Comparison of ENCODE assay signal across 21 mouse cellular contexts in the genomic region with DNA sequence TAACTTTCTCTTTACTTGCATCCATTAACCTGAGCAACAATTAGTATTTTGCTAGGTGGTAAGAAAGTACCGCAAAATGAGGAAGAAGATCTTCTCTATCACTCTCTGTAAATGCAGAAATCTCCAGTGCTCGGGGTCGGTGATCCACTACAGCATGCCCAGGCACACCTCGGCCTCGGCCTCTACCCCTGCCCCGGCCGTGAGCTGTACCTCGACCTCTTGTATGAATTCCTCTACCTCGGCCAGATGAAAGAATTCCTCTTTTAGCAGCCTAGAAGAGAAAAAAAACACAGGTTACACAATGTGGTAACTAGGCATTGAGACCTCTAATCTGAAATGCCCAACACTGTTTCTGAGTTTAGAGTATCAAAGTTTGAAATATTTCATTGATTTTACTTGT. TPM values are rescaled to one million over a fixed set of nuclear protein-coding genes. Genes with fewer than 3 reads are reported as not detected.
DNase-seq lines count a peak whose midpoint lies in the region; ATAC-seq lines count a peak whose summit lies in the region.
"Had no signal": no experiment of that assay in that cellular context is flagged by ENCODE, and none has a peak within 500 bp of the region (broad histone marks: within the 10 kb centered on the region; RNA-seq: fewer than 3 reads in every experiment).

No protein-coding gene starts in this region.

- no peak overlapping the region for H3K9ac ChIP-seq in kidney, embryonic 14.5 days (ENCODE audit: low read depth, low read length)
- H3K9ac ChIP-seq in liver, embryonic 16.5 days (ENCODE audit: low read depth, low read length), result no peak overlapping the region
- no peak overlapping the region for H3K9ac ChIP-seq in hindbrain, embryonic 11.5 days (ENCODE audit: low read depth, low read length)
- H3K9ac ChIP-seq: embryonic facial prominence, embryonic 12.5 days; forebrain, embryonic 15.5 days; heart, embryonic 13.5 days; hindbrain, embryonic 12.5 days had no signal

- H3K27ac ChIP-seq in kidney, embryonic 14.5 days (ENCODE audit: low read depth, low read length), result no peak overlapping the region
- H3K27ac ChIP-seq in liver, embryonic 16.5 days (ENCODE audit: low read length), result no peak overlapping the region
- H3K27ac ChIP-seq in hindbrain, embryonic 11.5 days (ENCODE audit: low read depth, low read length), result no peak overlapping the region
- H3K27ac ChIP-seq: embryonic facial prominence, embryonic 12.5 days; forebrain, embryonic 15.5 days; gastrocnemius, adult 2 months; heart, embryonic 13.5 days; hindbrain, embryonic 12.5 days had no signal

- no peak for ATAC-seq in kidney, embryonic 14.5 days (ENCODE audit: low FRiP score, low TSS enrichment)
- ATAC-seq in liver, embryonic 16.5 days (ENCODE audit: low read depth), result peak; percentile 68
- ATAC-seq in hindbrain, embryonic 11.5 days (ENCODE audit: low FRiP score), result no peak
- ATAC-seq: activated CD4-positive, CD25-positive, alpha-beta regulatory T cell, adult 4 months; forebrain, embryonic 15.5 days; Patski had no signal

- 95% methylated on average over 9 of the region's 9 CpGs for WGBS in kidney, embryonic 14.5 days
- 77% methylated on average over 9 of the region's 9 CpGs for WGBS in liver, embryonic 16.5 days (ENCODE audit: insufficient replicate concordance)
- WGBS in hindbrain, embryonic 11.5 days, result 94% methylated on average over 9 of the region's 9 CpGs

- no peaks in the 10 kb centered on the region for H3K9me3 ChIP-seq in kidney, embryonic 14.5 days (ENCODE audit: control insufficient read depth, low read length)
- H3K9me3 ChIP-seq in liver, embryonic 16.5 days (replicated peaks; ENCODE audit: control insufficient read depth, low read length), result no peaks in the 10 kb centered on the region
- H3K9me3 ChIP-seq in hindbrain, embryonic 11.5 days (ENCODE audit: control insufficient read depth, low read length), result no peaks in the 10 kb centered on the region
- H3K9me3 ChIP-seq: embryonic facial prominence, embryonic 12.5 days; forebrain, embryonic 15.5 days; heart, embryonic 13.5 days; hindbrain, embryonic 12.5 days had no signal

- H3K27me3 ChIP-seq in kidney, embryonic 14.5 days (ENCODE audit: control insufficient read depth, insufficient read depth, low read length), result no peaks in the 10 kb centered on the region
- H3K27me3 ChIP-seq in liver, embryonic 16.5 days (ENCODE audit: control insufficient read depth, insufficient read depth, low read depth, low read length), result no peaks in the 10 kb centered on the region
- no peaks in the 10 kb centered on the region for H3K27me3 ChIP-seq in hindbrain, embryonic 11.5 days (ENCODE audit: control insufficient read depth, insufficient read depth, low read length)
- H3K27me3 ChIP-seq: embryonic facial prominence, embryonic 12.5 days; forebrain, embryonic 15.5 days; heart, embryonic 13.5 days; hindbrain, embryonic 12.5 days; Patski had no signal

- no peak overlapping the region for H3K4me3 ChIP-seq in kidney, embryonic 14.5 days (ENCODE audit: low read length)
- H3K4me3 ChIP-seq in liver, embryonic 16.5 days (ENCODE audit: low read depth, low read length), result no peak overlapping the region
- no peak overlapping the region for H3K4me3 ChIP-seq in hindbrain, embryonic 11.5 days (ENCODE audit: low read depth, low read length)
- H3K4me3 ChIP-seq: embryonic facial prominence, embryonic 12.5 days; forebrain, embryonic 15.5 days; gastrocnemius, adult 2 months; heart, embryonic 13.5 days; hindbrain, embryonic 12.5 days had no signal

- DNase-seq in kidney, adult 18-20 months, result peak; percentile 33
- no peak for DNase-seq in liver
- DNase-seq in kidney, postnatal 25 days, result peak; percentile 52 to 85
- DNase-seq in hindbrain, embryonic 11.5 days (ENCODE audit: low spot score), result no peak
- DNase-seq in layer of hippocampus, postnatal 36 days, result no peak
- DNase-seq in spleen, postnatal 10 days (ENCODE audit: low spot score in 2 of 2), result no peak
- DNase-seq: adrenal gland, postnatal 14 days; cerebellum, adult 11-12 months; cerebellum, adult 9-10 months; cerebellum, postnatal 25 days; gastrocnemius, adult 2 months; gastrocnemius, postnatal 25 days; heart, postnatal 36 days had no signal

- H3K4me2 ChIP-seq in kidney, embryonic 14.5 days (replicated peaks; ENCODE audit: low read depth, low read length), result no peak overlapping the region
- no peak overlapping the region for H3K4me2 ChIP-seq in liver, embryonic 16.5 days (ENCODE audit: low read depth, low read length)
- H3K4me2 ChIP-seq in hindbrain, embryonic 11.5 days (replicated peaks; ENCODE audit: low read depth, low read length), result no peak overlapping the region
- H3K4me2 ChIP-seq: embryonic facial prominence, embryonic 12.5 days; forebrain, embryonic 15.5 days; heart, embryonic 13.5 days; hindbrain, embryonic 12.5 days had no signal

- H3K4me1 ChIP-seq in kidney, embryonic 14.5 days (ENCODE audit: control insufficient read depth, insufficient read depth, low read length), result no peaks in the 10 kb centered on the region
- H3K4me1 ChIP-seq in liver, embryonic 16.5 days (ENCODE audit: control insufficient read depth, low read depth, low read length), result no peaks in the 10 kb centered on the region
- no peaks in the 10 kb centered on the region for H3K4me1 ChIP-seq in hindbrain, embryonic 11.5 days (replicated peaks; ENCODE audit: control insufficient read depth, insufficient read depth, low read length)
- H3K4me1 ChIP-seq: embryonic facial prominence, embryonic 12.5 days; forebrain, embryonic 15.5 days; heart, embryonic 13.5 days; hindbrain, embryonic 12.5 days had no signal

- peaks cover 44% of the 10 kb centered on the region for H3K36me3 ChIP-seq in kidney, embryonic 14.5 days (ENCODE audit: control insufficient read depth, insufficient read depth, low read length)
- peaks cover 5% of the 10 kb centered on the region; the same call in 1 of the 2 replicates for H3K36me3 ChIP-seq in liver, embryonic 16.5 days (ENCODE audit: control insufficient read depth, insufficient read depth)
- peaks cover 3% of the 10 kb centered on the region; the same call in 1 of the 2 replicates for H3K36me3 ChIP-seq in hindbrain, embryonic 11.5 days (ENCODE audit: control insufficient read depth, insufficient read depth, low read length)

RNA-seq across cellular contexts. Expression of a gene that starts 52.6 kb away (rescaled TPM):
- polyA plus RNA-seq in kidney, embryonic 14.5 days (2014; fragmentation: Nextera tagmentation; extraction: Ambion mirVana), result 50.1 and 51.7 TPM in 2 replicates
- 6.9 and 7.2 TPM in 2 replicates for polyA plus RNA-seq in liver, embryonic 16.5 days (2015; fragmentation: Nextera tagmentation; extraction: Ambion mirVana)
- 38.4 and 50.4 TPM in 2 replicates for polyA plus RNA-seq in hindbrain, embryonic 11.5 days (2014; fragmentation: Nextera tagmentation; extraction: Ambion mirVana)
- 10 to 100 TPM; 57.8 to 63.7 TPM for total RNA-seq in layer of hippocampus, postnatal 36 days (2021)

Comparison
In these comparisons a context has a peak if more than half of its experiments do, and no peak if none do; other contexts are left out.
1. DNase-seq: peak in kidney, adult 18-20 months (single experiment) and kidney, postnatal 25 days (2 of 2); none in liver (single experiment), hindbrain, embryonic 11.5 days (single experiment), layer of hippocampus, postnatal 36 days (0 of 2) and spleen, postnatal 10 days (0 of 2).